Mouse (Mus musculus): ENCODE data around the gene Nwd2.

Gene Nwd2

GRCm38 (mm10) chr5:63649070-63649532 lies at the start of gene Nwd2:
TSS of gene Nwd2 (plus strand) at chr5:63649102.
- peak; percentile 16 for DNase-seq

GRCm38 (mm10) chr5:63607447-63607846 lies 41.5 kb upstream of the Nwd2 start:
- DNase-seq: no peak

DNA sequence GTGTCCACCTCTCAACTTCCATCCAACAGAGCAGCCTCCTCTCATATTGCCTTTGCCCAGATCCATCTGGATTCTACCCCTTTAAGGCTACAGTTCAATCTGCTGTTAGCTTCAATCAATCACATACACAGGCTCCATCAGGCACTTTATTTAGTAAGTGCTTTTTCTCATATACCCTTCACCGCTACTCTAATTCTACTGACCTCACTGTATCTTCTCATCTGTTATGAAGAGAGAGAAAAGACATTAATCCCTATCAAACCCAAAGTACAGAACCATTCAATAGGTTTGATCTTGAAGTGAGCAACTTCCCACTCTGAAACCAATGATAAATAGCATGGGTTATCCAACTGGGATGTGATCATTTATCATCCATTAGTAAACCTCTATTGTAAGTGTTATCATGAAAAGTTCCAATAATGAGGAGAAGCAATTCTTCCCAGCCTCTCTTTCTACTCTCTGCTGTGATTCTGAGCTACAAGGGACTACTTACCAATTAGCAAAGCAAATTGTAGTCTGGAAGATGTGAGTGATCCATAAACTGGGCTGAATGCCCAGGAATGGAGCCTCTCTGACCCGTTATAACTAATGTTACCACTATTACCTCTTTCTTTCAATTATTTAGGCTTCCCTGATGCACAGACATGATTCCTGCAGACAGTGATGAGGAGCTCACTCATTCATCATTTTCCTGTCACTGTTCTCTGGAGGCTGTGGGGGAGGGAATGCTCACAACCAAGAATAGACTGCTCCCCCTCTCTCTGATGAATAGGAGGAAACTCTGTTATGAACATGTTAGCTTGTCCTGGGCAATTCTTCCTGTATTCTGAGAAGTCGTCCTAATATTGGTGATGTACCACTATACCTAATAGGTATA lies 31.9 kb upstream of the Nwd2 start:
- DNase-seq: no peak

GRCm38 (mm10) chr5:63624123-63624522 lies 24.8 kb upstream of the Nwd2 start:
- no peak for DNase-seq

DNA sequence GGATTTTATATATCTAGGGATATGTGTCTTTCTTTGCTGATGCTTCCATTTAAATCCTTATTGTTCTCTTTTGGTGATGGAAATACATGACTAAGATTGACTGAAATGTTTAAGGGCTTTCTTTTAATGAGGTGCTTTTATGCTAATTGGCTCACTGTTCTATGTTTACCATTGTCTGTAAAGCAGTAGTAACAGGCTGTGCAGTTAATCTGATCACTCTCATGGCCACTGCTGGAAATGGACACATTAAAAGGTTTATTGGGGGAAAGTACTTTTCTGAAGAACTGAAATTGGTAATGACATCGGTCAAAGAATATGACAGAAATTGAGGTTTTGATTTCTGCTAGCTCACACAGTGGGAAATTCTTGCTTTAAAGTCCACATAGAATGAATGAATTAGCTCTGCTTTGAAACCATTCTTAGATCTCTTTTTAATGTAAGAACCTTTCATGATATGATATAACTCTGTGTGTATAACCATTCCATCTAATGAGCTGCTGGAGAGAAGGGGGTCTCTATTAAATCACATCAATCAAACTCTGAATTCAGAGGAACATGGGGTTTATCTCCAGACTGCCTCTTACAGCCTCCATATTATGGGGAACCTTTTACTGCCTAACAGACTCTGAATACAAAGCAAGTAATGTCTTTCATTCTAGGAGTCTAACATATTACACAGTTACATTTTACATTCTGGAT lies 20.9 kb upstream of the Nwd2 start:
- no peak for DNase-seq

GRCm38 (mm10) chr5:63628531-63628871 lies 20.4 kb upstream of the Nwd2 start:
- DNase-seq: no peak

GRCm38 (mm10) chr5:63634636-63635035 lies 14.3 kb upstream of the Nwd2 start:
- no peak for DNase-seq

GRCm38 (mm10) chr5:63648187-63648586 lies 715 bp upstream of the Nwd2 start:
- peak; percentile 7 for DNase-seq

GRCm38 (mm10) chr5:63649533-63650464 lies 897 bp downstream of the Nwd2 start:
- DNase-seq: peak; percentile 28

DNA sequence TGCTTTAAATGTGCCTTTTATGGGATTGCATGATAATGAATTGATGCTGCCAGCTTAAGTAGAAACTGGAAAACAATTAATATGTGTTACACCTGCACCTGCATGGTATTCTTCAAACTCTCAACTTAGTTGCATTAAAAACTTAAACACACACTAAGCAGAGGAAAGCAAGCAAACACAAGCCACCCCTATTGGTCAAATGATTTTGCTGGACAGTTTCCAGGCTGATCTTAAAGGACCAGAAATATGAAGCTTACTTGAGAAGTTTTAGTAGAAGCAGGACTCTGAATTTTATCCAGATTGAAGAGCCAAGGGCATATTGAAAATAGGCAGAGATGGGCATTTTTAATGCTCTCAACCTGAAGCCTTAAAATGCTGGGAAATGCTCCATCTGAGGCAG lies 2.9 kb downstream of the Nwd2 start:
- no peak for DNase-seq

GRCm38 (mm10) chr5:63652705-63653104 lies 3.8 kb downstream of the Nwd2 start:
- no peak for DNase-seq

DNA sequence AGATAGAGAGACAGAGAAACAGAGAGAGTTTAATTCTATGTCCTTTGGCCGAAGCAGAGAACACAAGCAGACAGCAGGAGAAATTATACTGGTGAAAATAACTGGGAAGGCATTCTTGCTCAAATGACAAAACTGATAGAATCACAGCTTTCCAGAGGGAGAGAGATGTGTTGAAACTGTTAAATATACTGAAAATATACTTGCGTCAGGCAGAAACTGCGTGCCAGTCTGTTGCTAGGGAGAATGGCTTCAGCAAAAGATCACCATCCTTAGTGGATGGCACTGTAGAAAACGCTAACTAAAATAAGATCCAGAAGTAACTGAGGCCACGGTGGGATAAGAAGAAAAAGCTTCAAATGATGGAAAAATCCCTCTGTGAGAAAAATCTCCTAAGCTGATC lies 18.0 kb downstream of the Nwd2 start:
- DNase-seq: no peak

- peak; percentile 75 for DNase-seq
These were observed 27.0 kb downstream of the Nwd2 start for GRCm38 (mm10) chr5:63675934-63676333.

- peak; percentile 15 for DNase-seq
These were observed 40.2 kb downstream of the Nwd2 start for GRCm38 (mm10) chr5:63689084-63689483.

- no peak for DNase-seq
These were observed 47.9 kb downstream of the Nwd2 start for GRCm38 (mm10) chr5:63696784-63697183.

GRCm38 (mm10) chr5:63697196-63697595 lies 48.3 kb downstream of the Nwd2 start:
- DNase-seq: no peak

- DNase-seq: no peak
These were observed 80.1 kb downstream of the Nwd2 start for GRCm38 (mm10) chr5:63728955-63729354.

- DNase-seq: no peak
These were observed 86.6 kb downstream of the Nwd2 start for GRCm38 (mm10) chr5:63735521-63735920.

GRCm38 (mm10) chr5:63743426-63743825 lies 94.5 kb downstream of the Nwd2 start:
- DNase-seq: no peak

- DNase-seq: no peak
These were observed 99.4 kb downstream of the Nwd2 start for GRCm38 (mm10) chr5:63748299-63748698.

- DNase-seq: no peak
These were observed 99.9 kb downstream of the Nwd2 start for GRCm38 (mm10) chr5:63748759-63749158.

DNA sequence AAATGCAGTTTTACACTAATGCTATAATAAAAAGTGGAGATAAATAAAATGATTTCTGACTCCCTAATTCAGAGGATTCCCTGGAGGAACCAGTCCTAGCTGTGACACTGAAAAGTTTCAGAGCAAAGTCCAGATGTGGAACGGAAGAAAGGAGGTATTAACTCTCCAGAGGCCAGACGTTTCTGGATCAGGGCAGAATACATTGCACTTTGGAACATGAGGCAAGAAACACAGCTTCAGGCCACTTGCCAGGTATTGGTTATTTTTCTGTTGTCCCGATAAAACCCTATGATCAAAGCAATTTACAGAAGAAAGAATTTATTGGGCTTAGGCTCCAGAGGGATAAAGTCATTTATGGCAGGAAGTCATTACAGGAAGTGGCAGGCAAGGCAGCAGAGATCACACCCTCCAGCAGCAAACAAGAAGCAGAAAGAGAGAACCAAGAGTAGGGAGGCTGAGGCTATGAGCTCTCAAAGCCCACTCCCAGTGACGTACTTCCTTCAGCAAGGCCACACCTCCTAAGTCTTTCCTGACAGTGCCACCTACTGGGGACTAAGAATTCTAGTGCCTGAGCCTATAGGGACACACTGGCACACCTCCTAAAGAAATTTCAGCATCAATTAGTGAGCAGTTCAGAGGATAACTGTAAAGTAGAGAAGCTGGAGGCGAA lies 106.3 kb downstream of the Nwd2 start:
- peak; percentile 76 for DNase-seq

All from kidney, adult 9 months (tissue).